Mouse (Mus musculus): Measurements from ENCODE around the gene Ifi27l2b. TPM values are rescaled to one million over a fixed set of nuclear protein-coding genes. Genes with fewer than 3 reads are reported as not detected.
"Not testable (repeated sequence)": the region's sequence is repeated elsewhere in the genome, so short reads cannot be mapped to it uniquely, and the experiment has no call there.

Ifi27l2b gene
- polyA plus RNA-seq, 1 experiment = not detected

DNA sequence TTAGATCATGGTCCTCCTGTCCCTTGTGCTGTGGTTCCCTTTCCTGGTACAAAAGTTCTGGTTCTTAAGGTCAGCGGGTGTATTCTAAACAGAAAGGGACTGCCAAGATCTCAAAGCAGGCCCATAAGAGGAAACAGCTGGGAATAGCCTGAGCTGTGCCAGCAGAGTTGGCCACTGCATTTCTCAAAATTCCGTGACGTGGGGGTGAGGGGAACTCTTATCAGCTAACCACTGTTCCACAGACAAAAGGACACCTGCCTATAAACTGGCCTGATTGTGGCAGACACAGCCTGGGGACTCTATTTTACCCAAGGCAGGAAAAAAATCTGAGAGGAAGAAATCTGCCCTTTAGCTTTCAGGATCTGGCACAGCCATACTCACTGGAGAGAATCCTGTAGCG lies 30.3 kb upstream of the Ifi27l2b start:
- H3K27ac ChIP-seq (ENCODE audit: insufficient read depth, low read depth, low read length) = no peak overlapping the region
- H3K4me1 ChIP-seq (ENCODE audit: control insufficient read depth, insufficient read depth, low read length) = no peaks in the 10 kb centered on the region
- TF ChIP-seq POLR2A (IDR thresholded peaks at IDR 0.05; ENCODE audit: insufficient read depth, low read depth, low read length) = no peak
- TF ChIP-seq CTCF (IDR thresholded peaks at IDR 0.05; ENCODE audit: insufficient read depth, low read depth, low read length) = no peak
- WGBS = 57% methylated on average over 4 of the region's 4 CpGs
- H3K4me3 ChIP-seq (ENCODE audit: insufficient read depth, low read depth, low read length) = no peak overlapping the region

DNA sequence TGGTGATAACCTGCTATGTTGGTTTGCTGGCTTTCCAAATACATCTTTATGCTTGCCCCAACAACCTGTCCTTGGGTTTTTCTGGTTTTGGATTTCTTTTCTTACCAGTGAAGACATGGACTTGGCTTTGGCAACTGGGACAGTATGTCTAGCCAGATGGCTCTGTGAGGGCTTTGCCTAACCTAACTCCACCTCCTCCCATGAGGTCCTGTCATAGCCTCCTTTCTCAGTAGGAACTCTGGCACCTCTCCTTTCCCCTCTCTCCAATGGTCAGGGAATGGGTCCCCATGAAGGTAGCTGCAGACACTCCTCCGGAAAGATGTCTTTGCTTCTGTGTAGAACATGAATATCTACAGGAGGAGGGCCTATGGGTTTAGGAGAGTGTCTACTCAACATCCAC lies 29.7 kb upstream of the Ifi27l2b start:
- Histone ChIP-seq H3K4me1 (ENCODE audit: control insufficient read depth, insufficient read depth, low read length) (no peaks in the 10 kb centered on the region), H3K27ac (ENCODE audit: insufficient read depth, low read depth, low read length) (no peak overlapping the region), H3K4me3 (ENCODE audit: insufficient read depth, low read depth, low read length) (no peak overlapping the region)
- WGBS = 82% methylated on average over 1 of the region's 1 CpGs
- TF ChIP-seq POLR2A (IDR thresholded peaks at IDR 0.05; ENCODE audit: insufficient read depth, low read depth, low read length) (no peak), CTCF (IDR thresholded peaks at IDR 0.05; ENCODE audit: insufficient read depth, low read depth, low read length) (no peak)

DNA sequence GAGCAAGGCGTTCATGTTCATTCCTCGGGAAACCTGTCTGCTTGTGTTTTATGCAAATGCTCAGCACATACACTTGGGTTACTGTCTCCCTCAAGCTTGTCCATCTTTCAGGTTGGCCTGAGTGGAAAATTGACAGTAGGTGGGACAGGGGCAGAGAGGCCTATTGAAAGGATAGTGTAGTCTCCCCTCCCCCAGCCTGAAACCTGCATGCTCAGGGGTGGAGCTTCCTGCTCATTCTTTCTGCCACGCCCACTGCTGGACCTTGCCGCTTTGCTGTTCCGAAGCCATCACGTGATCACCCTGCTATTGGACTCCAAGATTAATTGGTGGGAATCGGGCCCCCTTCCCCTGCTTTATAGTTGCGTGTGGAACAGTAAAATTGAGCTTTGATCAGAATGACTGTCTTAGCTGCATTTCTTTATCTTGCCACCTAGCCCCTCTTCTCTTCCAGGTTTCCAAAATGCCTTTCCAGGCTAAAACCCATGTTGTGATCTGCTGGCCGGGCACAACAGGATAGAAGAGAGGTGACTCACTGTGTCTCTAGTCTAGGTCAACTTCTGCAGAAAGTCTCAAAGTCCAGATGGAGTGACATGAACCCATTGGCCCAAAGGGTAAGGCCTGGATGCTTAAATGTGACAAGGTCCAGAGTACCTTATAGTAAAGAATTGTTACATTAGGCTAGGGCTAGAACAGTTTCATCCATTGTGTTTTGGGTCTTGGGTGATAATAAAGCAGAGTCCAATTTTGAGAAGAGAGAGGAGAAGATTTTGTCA lies 27.4 kb upstream of the Ifi27l2b start:
- H3K27ac ChIP-seq (ENCODE audit: insufficient read depth, low read depth, low read length); H3K4me3 ChIP-seq (ENCODE audit: insufficient read depth, low read depth, low read length); H3K4me1 ChIP-seq (ENCODE audit: control insufficient read depth, insufficient read depth, low read length): not testable (repeated sequence)
- WGBS = 69% methylated on average over 9 of the region's 9 CpGs

DNA sequence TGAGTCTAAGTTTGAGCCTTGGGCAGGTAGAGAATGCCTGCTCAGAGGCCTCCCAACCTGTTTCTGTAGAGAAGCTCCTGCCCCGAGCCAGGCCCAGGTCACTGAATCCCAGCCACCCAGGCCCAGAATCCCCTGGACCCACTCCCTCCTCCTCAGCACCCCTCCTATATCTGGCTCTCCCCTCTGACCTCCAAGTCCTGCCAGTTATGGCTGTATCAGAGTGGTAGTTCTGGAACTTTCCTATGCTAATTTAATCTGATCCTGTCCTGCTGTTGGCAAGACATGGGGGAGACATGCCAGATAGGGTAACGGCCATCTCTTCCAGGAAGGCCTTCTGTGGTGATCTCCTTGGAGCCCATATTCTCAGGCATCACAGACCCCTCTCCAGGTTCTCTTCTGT lies 25.8 kb upstream of the Ifi27l2b start:
- no peaks in the 10 kb centered on the region for H3K4me1 ChIP-seq (ENCODE audit: control insufficient read depth, insufficient read depth, low read length)
- TF ChIP-seq CTCF (IDR thresholded peaks at IDR 0.05; ENCODE audit: insufficient read depth, low read depth, low read length) (no peak), POLR2A (IDR thresholded peaks at IDR 0.05; ENCODE audit: insufficient read depth, low read depth, low read length) (no peak)
- 89% methylated on average over 2 of the region's 2 CpGs for WGBS
- H3K27ac ChIP-seq (ENCODE audit: insufficient read depth, low read depth, low read length) = no peak overlapping the region
- H3K4me3 ChIP-seq (ENCODE audit: insufficient read depth, low read depth, low read length) = no peak overlapping the region

DNA sequence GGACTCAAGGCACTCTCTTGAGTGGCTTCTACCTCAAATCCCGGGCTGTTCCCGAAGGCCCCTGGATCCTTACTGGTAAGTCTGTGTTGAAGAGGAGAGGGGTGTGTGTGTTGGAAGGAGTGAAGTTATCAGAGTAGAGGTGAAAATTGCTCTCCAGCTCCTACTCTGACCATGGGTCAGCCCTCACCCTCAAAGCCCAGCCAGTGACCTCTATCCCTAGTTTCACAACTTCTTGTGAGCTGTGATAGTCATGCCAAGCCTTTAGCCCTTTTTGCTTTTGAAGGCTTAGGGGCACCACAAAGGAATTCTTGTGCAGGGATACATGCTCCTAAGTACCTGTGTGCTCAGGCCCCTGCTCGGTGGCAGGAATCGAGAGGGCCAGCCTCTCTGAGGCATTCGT lies 24.6 kb upstream of the Ifi27l2b start:
- H3K4me1 ChIP-seq (ENCODE audit: control insufficient read depth, insufficient read depth, low read length) = no peaks in the 10 kb centered on the region
- WGBS = 71% methylated on average over 5 of the region's 5 CpGs
- no peak overlapping the region for H3K27ac ChIP-seq (ENCODE audit: insufficient read depth, low read depth, low read length)
- TF ChIP-seq CTCF (IDR thresholded peaks at IDR 0.05; ENCODE audit: insufficient read depth, low read depth, low read length) (no peak), POLR2A (IDR thresholded peaks at IDR 0.05; ENCODE audit: insufficient read depth, low read depth, low read length) (no peak)
- H3K4me3 ChIP-seq (ENCODE audit: insufficient read depth, low read depth, low read length) = no peak overlapping the region

DNA sequence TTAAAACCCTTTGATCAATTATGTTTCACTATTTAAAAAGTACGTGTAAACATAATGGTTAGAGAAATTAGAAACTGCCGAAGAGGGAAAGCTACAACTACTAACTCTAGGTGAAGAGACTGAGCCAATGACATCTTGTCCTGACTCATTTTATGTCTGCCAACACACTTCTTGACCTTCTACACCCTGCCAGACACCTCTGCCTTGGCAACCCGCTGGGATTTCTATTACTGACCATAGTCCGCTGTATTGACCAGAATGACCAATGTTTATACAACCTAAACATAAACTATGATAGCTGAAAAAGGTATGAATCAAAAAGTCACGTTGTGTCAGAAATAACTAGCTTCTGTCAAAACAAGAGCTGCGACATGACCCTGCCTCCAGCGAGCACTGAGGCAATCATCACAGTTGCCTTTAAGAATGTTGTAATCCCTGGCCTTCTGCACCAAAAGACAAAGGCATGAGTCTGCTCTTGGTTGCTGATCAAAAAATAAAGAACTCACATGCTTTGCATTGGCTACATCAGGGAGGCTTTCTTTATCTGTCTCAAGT lies 20.5 kb upstream of the Ifi27l2b start:
- no peak for TF ChIP-seq CTCF (IDR thresholded peaks at IDR 0.05; ENCODE audit: insufficient read depth, low read depth, low read length)
- no peak for TF ChIP-seq POLR2A (IDR thresholded peaks at IDR 0.05; ENCODE audit: insufficient read depth, low read depth, low read length)
- no peaks in the 10 kb centered on the region for H3K4me1 ChIP-seq (ENCODE audit: control insufficient read depth, insufficient read depth, low read length)
- H3K4me3 ChIP-seq (ENCODE audit: insufficient read depth, low read depth, low read length) = no peak overlapping the region
- no peak overlapping the region for H3K27ac ChIP-seq (ENCODE audit: insufficient read depth, low read depth, low read length)
- WGBS = 77% methylated on average over 7 of the region's 7 CpGs

DNA sequence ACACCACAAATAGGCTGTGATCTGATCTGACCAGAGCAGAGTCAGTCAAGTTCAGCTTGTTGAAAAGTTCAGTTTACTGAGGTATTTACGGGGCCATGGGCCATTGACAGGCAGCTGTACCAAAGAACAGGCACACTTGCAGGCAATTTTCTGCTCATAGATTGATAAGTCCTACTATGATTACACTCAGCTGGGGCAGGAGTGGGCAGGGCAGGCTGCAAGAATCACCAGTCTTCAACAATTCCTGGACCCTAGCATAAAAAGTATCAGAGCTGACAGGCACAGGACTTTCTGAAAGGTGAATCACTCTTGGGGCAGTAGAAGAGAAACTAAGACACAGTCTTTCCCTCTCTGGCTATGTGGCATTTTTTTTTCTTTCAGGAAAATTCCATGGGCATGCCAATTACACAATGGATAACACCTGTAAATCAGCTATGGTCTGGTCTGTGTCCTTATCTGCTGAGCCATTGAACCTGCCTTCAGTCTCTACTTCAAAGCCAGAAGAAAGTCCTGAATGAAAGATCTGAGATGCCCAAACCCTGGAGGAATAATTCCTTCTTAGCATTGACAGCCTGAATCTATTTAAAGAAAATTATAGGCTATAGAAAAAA lies 19.9 kb upstream of the Ifi27l2b start:
- TF ChIP-seq CTCF (IDR thresholded peaks at IDR 0.05; ENCODE audit: insufficient read depth, low read depth, low read length) = no peak
- TF ChIP-seq POLR2A (IDR thresholded peaks at IDR 0.05; ENCODE audit: insufficient read depth, low read depth, low read length) = no peak
- 85% methylated on average over 1 of the region's 1 CpGs for WGBS
- H3K27ac ChIP-seq (ENCODE audit: insufficient read depth, low read depth, low read length) = no peak overlapping the region
- H3K4me3 ChIP-seq (ENCODE audit: insufficient read depth, low read depth, low read length) = no peak overlapping the region
- no peaks in the 10 kb centered on the region for H3K4me1 ChIP-seq (ENCODE audit: control insufficient read depth, insufficient read depth, low read length)

DNA sequence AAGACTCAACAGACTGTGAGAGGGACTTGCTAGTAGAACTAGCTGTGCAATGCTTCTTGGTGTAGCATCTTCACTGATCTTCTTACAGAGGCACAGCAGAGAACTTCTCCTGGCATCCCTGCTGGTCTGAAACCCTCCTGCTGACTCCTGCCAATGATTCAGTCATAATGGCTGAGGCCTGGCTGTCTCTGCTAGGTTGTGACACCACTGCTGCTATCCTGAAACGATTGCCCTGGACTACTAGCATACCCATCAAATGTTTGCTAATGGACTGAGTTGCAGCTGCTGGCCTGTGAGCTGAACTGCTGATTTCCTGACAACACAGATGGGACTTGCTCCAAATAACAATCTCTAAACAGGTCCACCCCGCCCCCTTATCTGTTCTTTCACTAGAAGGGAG lies 17.5 kb upstream of the Ifi27l2b start:
- Histone ChIP-seq H3K27ac (ENCODE audit: insufficient read depth, low read depth, low read length) (no peak overlapping the region), H3K4me1 (ENCODE audit: control insufficient read depth, insufficient read depth, low read length) (no peaks in the 10 kb centered on the region), H3K4me3 (ENCODE audit: insufficient read depth, low read depth, low read length) (no peak overlapping the region)
- TF ChIP-seq CTCF (IDR thresholded peaks at IDR 0.05; ENCODE audit: insufficient read depth, low read depth, low read length) (no peak), POLR2A (IDR thresholded peaks at IDR 0.05; ENCODE audit: insufficient read depth, low read depth, low read length) (no peak)
- 40% methylated on average over 2 of the region's 2 CpGs for WGBS

DNA sequence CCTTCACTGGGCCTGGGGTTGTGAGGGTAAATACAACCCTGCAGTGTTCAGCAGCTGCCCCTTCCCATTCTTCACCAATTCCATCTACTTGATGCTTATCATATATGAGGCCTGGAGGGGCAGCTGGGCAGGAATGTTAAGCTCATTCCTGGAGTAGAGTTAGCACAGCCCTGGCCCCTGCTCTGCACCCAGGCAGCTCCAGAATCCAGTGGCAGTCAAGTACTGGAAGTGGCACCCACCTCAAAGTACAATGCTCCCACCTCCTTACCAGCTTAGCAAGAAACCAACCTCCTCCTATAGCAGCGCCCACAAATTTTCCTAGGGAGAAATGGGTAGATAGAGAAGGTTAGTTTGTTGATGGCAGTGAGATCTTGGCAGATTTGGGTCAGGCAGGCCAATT lies 296 bp downstream of the Ifi27l2b start:
- H3K4me3 ChIP-seq (ENCODE audit: insufficient read depth, low read depth, low read length); H3K27ac ChIP-seq (ENCODE audit: insufficient read depth, low read depth, low read length); H3K4me1 ChIP-seq (ENCODE audit: control insufficient read depth, insufficient read depth, low read length): not testable (repeated sequence)
- WGBS = no CpG with 5 or more reads among the region's 1 CpGs

Measured in olfactory bulb, adult 2 months (tissue).